Mouse (Mus musculus) G1E-ER4 (cell line): ENCODE data around the gene Naa11. TPM values are rescaled to one million over a fixed set of nuclear protein-coding genes. Genes with fewer than 3 reads are reported as not detected.

Source experiments
- GATA1 ChIP-seq: IDR thresholded peaks from one replicate; pipeline ENCODE4 v1.8.0; 2012; ENCODE audit warnings: low read length, inconsistent platforms
- polyA plus RNA-seq: library from polyadenylated mRNA; stranded (reverse); fragments of >175 nt; gene quantifications from 2 replicates; pipeline ENCODE4 v1.2.3, GENCODE M21; 2012

Naa11 gene
- polyA plus RNA-seq, 1 experiment, result not detected

DNA sequence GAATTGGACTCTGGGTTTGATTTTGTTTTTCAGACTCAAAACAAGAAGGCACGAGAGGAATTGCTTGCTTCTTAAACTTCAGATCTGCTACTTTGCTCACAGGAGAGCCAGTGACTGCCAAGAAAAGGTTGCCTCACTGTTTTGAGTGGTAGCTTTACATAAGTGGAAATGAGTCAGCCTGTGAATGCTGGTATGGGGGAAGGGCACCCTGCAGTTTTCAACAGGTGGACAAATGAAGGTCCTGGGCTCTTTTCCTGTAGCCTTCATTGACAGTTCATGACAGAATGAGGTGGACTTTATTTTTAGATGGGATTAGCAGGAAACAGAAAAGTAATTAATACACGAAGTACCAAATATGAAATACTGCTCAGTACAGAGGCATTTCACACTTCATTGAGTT lies 29.6 kb downstream of the Naa11 start:
- no peak for TF ChIP-seq GATA1

DNA sequence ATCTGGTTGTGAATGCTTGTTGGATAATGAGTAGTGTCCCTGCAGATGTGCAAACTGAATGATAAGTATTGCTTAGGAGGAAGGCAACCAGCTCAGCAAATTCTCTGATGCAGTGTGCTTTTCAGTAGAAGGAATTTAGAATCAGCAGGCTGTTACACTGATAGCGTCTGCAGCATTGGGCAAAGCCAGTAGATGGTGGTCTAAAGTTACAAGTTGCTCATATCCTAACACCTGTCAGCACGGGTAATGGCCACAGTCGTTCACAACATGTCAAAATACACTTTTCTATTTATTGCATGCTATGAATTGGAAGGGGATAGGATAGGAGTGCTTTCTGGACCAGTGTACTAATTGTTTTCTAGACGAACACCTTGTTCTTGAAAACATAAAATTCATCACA lies 33.1 kb downstream of the Naa11 start:
- TF ChIP-seq GATA1, result no peak

DNA sequence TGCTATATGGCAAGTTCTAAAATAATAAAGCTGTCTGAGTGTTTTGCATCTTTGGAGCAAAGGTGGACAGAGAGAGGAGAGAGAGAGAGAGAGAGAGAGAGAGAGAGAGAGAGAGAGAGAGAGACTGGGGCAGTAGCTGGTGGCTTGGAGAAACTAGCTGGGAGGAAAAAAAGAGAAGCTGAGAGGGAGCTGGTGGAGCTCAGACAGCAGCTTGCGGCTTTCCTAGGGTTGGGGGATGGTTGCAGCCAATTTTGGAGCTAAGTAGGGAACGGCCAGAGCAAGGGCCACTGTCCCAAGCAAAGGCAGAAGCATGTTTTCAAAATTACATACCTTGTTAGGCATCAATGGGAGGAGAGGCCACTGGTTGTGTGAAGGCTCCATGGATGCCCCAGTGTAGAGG lies 36.0 kb downstream of the Naa11 start:
- no peak for TF ChIP-seq GATA1

DNA sequence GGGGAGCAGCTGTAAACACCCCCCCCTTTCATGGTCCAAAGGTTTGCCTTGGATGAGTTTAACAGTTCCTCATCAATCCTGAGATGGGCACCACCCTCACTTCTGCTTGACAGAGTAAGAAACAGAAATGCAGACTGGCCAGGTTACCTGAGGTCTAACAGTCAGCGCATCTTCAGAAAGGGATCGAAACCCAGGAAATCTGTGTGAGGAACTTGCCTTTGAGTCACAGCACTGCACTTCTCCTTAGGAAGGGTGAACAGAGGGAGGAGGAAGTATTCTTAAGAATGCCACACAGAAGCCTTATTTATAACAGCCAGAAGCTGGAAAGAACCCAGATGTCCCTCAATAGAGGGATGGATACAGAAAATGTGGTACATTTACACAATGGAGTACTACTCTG lies 37.0 kb downstream of the Naa11 start:
- no peak for TF ChIP-seq GATA1

DNA sequence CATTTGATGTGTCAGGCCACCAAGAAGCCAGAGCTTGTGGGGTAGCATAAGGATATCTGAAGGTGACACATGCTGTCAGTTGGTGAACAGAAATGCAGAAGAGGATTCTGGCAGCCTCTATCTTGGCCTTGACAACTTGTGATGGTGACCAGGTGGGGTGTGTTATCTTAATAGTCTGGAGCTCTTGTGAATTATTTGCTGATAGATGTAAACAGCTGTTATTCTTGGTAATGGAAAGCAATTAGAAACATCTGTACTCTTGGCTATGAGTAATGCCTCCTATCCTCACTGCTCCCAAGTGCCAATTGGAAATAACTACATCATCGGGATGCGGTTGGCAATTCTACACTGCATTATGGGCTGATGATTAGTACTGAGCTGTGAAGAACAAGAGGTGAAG lies 43.4 kb downstream of the Naa11 start:
- TF ChIP-seq GATA1, result no peak

DNA sequence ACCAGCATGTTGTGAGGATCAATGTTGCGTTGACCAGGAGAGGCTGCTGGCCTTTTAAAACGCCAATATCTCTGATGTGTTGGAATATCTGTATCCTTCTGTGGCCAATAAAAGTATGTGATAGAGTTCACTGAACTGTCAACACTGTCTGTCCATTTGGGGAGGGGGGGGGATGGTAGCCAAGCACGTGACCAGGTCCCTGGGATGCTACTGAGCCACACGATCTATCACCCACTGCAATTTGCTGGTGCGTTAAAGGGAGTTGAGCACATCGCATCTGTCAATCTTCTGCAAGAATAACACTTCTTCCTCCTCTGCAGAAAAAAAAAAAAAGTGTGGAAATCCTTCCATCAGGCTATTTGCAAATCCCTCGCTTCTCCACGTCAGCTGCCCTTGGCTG lies 43.9 kb downstream of the Naa11 start:
- no peak for TF ChIP-seq GATA1

DNA sequence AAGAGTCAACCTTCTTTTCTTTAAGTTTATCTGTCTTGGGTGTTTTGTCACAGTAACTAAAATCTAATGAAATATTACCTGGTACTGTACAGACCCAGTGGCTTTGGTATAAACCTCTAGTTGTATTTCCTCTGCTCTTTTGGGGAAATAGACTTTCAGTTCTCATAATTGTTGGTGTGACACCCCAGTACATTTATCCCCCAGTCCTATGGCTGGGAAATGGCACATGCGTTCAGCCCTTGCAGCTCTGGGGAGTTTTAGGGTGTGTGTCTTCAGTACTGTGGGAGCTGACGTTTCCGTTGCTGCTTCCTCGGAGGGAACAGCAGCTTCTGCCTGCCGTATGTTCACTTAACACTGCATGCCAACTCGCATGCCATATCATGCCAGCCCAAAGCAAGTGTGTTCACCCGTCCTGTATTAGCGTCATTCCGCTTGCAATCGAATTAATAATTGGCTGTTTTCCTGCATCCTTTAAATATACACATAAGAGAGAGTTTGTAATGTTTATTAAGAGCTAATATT lies 46.4 kb downstream of the Naa11 start:
- no peak for TF ChIP-seq GATA1

DNA sequence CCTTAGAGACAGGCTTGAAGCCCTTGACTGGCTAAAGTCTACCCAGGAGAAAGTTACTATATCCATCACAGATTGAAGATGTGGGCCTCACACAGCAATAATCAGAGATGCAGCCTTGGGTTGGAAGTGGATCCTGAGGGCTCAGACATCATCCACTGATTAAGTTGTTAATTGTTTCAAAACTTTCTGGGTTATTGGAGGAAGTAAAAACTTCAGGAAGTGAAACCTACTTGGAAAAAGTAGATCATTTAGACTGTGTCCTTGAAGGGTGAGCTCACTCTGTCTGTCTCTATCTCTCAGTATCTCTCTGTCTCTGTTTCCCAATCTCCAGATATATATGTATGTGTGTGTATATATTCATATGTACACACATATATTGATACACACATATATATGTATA lies 47.0 kb downstream of the Naa11 start:
- TF ChIP-seq GATA1, result no peak

DNA sequence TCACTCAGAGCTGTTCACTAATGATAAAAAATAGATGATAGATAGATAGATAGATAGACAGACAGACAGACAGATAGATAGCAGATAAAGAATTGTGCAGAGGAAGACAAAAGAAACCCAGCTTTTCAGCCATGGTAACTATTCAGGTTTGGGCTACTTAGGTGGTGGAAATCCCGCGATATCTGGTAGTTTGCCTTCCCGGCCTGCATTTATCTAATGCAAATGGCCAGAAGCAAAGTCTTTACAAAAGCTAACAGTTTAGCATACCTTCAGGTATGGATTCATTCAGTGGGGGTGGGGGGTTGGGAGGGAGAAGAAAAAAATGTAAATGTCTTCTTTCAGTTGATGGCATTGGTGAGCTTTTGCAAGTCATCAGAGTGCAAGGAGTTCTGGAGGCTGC lies 48.0 kb downstream of the Naa11 start:
- TF ChIP-seq GATA1, result no peak

DNA sequence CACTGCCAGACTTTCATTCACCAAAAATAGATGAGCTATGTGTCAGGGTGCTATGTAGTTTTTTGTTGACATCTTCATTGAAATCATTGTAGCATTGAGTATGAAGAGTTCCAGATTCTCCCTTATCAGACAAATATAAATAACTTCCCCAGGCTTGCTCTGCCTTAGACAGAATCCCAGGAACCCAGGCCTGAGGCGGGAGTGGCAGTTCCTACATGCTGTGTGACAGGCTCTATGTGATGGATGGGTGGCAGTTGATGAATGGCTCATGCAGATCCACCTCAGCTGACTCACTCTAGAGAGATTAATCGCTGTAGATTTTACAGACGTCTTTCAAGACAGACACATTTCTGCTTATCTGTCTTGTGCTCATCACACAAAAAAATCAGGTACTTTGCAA lies 57.4 kb downstream of the Naa11 start:
- no peak for TF ChIP-seq GATA1

Other genes starting within 250 kb of the Naa11 start
- gene Gk2, start 64.6 kb upstream of the Naa11 start, polyA plus RNA-seq, result not detected in 2 replicates